Mouse (Mus musculus): ENCODE results near the gene Bend4. TPM values are rescaled to one million over a fixed set of nuclear protein-coding genes. Genes with fewer than 3 reads are reported as not detected.

Gene Bend4
- polyA plus RNA-seq, 1 experiment from 2014 or later: 13.0 TPM

- H3K27me3 ChIP-seq (ENCODE audit: low read depth, poor library complexity, severe bottlenecking): no peaks in the 10 kb centered on the region
- H3K36me3 ChIP-seq: peaks cover 35% of the 10 kb centered on the region
- no peaks in the 10 kb centered on the region for H3K9me3 ChIP-seq (replicated peaks)
- H3K27ac ChIP-seq (replicated peaks): no peak overlapping the region
- H3K4me1 ChIP-seq: no peaks in the 10 kb centered on the region
- H3K4me3 ChIP-seq: no peak overlapping the region
- 85% methylated on average over 7 of the region's 7 CpGs for WGBS
- no peak for DNase-seq (ENCODE audit: low spot score)
These were observed 23.7 kb downstream of the Bend4 start for GRCm38 (mm10) chr5:67404380-67404779.

DNA sequence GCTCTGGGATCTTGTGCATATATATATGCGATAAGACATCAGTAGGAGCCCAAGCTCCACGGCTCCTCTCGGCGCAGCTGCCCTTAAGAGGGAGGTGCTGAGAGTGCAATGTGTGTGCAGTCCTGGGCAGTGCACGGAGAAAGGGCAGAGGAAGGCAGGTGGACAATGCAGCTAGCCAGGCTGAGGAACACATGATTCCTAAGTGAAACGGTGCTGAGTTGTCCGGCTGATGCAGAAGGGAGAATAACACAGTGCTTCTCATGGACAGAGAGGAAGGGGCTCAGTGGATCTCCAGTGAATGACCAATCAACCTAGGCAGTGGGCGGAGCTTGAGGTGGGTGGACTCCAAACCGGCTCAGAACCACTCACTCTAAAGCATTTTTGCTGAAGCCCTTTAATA is 26.5 kb downstream of the Bend4 start:
- no peaks in the 10 kb centered on the region for H3K4me1 ChIP-seq
- H3K4me3 ChIP-seq: no peak overlapping the region
- peaks cover 58% of the 10 kb centered on the region for H3K36me3 ChIP-seq
- DNase-seq (ENCODE audit: low spot score): no peak
- no peaks in the 10 kb centered on the region for H3K9me3 ChIP-seq (replicated peaks)
- WGBS: 76% methylated on average over 9 of the region's 9 CpGs
- H3K27ac ChIP-seq (replicated peaks): no peak overlapping the region
- H3K27me3 ChIP-seq (ENCODE audit: low read depth, poor library complexity, severe bottlenecking): no peaks in the 10 kb centered on the region

DNA sequence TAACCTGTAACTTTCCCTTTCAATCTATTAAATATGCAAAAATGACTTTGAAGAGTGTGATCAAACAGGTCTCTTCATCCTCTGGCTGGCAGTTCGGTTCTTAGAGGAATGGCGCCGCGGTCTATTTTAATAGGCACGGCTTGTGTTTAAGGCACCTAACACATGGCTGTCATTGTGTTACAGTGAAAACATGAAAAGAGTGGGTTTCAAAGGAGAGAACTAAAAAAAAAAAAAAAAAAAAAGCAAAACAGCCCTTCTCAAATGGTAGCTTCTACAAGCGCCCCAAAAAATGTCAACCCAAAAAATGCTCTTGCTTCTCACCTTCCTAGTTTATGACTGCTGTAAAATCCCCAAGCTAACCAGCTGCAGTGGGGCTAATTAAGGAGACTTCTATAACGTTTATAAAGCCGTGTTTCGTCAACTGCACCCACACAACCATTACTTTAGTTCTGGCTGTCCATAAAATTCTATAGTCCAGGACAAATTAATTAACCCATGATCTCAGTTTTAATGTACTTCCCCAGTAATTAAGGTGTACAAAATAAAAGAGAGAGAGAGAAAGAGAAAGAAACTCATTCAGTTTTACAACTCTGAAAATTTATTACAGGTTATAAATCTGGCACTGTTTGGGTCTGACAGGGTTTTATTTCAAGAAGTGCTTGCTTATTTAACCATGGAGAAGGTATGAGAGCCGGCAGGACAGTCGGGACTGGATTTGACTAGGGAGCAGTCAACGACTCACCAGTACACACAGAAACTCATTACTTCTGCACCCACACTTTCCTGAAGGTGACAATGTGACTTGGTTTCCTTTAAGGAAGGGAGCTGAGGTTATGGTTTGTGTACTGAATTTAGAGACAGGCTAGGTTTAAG is 27.3 kb downstream of the Bend4 start:
- no peak overlapping the region for H3K27ac ChIP-seq (replicated peaks)
- no peaks in the 10 kb centered on the region for H3K27me3 ChIP-seq (ENCODE audit: low read depth, poor library complexity, severe bottlenecking)
- H3K9me3 ChIP-seq (replicated peaks): no peaks in the 10 kb centered on the region
- peaks cover 58% of the 10 kb centered on the region for H3K36me3 ChIP-seq
- H3K4me1 ChIP-seq: no peaks in the 10 kb centered on the region
- H3K4me3 ChIP-seq: no peak overlapping the region
- 94% methylated on average over 12 of the region's 12 CpGs for WGBS
- DNase-seq (ENCODE audit: low spot score): no peak

DNA sequence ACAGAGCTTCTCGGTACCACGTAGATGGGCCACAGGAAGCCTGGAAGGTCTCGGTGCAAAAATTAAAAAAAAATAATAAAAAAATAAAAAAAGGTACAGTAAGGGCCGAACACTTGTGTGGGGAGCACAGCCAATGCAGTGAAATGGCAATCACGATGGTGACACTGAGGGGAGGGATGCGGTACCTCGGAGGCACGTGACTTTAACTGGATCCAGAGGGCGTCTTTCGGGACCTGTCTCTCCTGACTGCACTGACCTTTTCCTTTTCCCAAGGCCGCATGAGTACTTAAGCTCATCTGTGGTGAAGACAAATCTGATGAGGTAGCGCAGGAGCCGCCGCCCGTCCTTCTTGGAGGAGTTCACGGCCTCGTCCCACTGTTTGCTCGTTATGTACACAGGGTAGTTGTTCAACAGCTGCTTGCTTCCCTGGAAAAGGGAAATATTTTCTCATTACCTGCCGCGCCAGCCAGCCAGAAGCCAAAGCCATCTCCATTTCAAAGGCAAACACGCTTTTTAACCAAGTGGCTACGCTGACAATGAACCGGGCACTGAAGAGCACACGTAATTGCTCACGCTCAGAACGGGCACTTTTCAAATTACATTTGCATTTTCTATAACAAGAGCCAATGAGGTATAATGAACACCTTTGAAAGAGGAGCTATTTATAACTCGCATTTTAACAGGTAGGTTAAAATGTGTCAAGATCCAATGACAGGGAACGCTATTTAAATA is 28.1 kb downstream of the Bend4 start:
- no peak for DNase-seq (ENCODE audit: low spot score)
- WGBS: 92% methylated on average over 28 of the region's 28 CpGs
- H3K36me3 ChIP-seq: peaks cover 55% of the 10 kb centered on the region

DNA sequence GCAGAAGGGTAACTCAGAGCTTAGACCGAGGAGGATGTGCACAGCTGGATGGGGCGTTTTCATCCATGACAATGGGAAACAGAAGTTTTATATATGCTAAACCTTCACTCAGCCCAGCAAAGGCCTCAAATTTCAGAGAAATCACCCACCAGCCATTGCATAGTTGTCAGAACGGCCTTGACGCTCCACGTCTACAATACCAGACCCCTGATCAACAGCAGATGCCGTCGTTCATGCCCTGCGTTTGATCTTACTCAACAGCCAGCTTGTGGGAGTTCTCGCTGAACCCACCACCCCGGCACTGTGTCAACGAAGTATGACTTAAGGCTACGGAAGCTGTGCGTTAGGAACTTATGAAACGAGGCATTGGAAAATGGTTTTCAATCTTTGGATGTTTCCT is 30.9 kb downstream of the Bend4 start:
- H3K9me3 ChIP-seq (replicated peaks): no peaks in the 10 kb centered on the region
- WGBS: 88% methylated on average over 14 of the region's 14 CpGs
- DNase-seq (ENCODE audit: low spot score): no peak

More for the DNA sequence above, 28.1 kb downstream of the Bend4 start:
- Histone ChIP-seq H3K27ac (replicated peaks) (no peak overlapping the region), H3K9me3 (replicated peaks) (no peaks in the 10 kb centered on the region), H3K4me1 (no peaks in the 10 kb centered on the region), H3K4me3 (no peak overlapping the region), H3K27me3 (ENCODE audit: low read depth, poor library complexity, severe bottlenecking) (no peaks in the 10 kb centered on the region)

GRCm38 (mm10) chr5:67395211-67395851 is 32.8 kb downstream of the Bend4 start:
- Histone ChIP-seq H3K27ac (replicated peaks) (no peak overlapping the region), H3K9me3 (replicated peaks) (no peaks in the 10 kb centered on the region), H3K4me3 (no peak overlapping the region), H3K27me3 (ENCODE audit: low read depth, poor library complexity, severe bottlenecking) (no peaks in the 10 kb centered on the region), H3K36me3 (peaks cover 36% of the 10 kb centered on the region), H3K4me1 (no peaks in the 10 kb centered on the region)
- WGBS: 92% methylated on average over 11 of the region's 11 CpGs
- no peak for DNase-seq (ENCODE audit: low spot score)

More for the DNA sequence above, 30.9 kb downstream of the Bend4 start:
- H3K36me3 ChIP-seq: peaks cover 36% of the 10 kb centered on the region
- no peak overlapping the region for H3K27ac ChIP-seq (replicated peaks)
- H3K27me3 ChIP-seq (ENCODE audit: low read depth, poor library complexity, severe bottlenecking): no peaks in the 10 kb centered on the region
- no peaks in the 10 kb centered on the region for H3K4me1 ChIP-seq
- no peak overlapping the region for H3K4me3 ChIP-seq

DNA sequence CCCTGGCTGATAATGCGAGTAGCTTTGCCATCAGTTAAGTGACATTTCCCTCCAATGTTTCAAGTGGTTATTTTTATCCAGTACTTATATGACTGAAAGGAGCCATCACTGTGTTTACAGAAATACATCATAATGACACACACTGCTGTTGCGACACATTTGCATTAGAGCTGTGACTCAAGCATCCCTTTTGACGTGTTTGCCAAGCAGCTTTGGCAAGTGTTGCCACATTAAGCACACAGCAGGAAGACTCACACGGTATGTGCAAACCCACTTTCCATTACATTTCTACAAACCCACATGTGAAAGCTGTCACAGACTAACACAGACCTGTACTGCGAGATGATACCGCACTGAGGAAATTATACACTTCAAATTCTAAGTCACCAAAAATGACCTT is 34.2 kb downstream of the Bend4 start:
- Histone ChIP-seq H3K27ac (replicated peaks) (no peak overlapping the region), H3K36me3 (peaks cover 27% of the 10 kb centered on the region), H3K4me3 (no peak overlapping the region), H3K4me1 (no peaks in the 10 kb centered on the region), H3K27me3 (ENCODE audit: low read depth, poor library complexity, severe bottlenecking) (no peaks in the 10 kb centered on the region), H3K9me3 (replicated peaks) (no peaks in the 10 kb centered on the region)
- WGBS: 96% methylated on average over 6 of the region's 6 CpGs
- DNase-seq (ENCODE audit: low spot score): no peak

DNA sequence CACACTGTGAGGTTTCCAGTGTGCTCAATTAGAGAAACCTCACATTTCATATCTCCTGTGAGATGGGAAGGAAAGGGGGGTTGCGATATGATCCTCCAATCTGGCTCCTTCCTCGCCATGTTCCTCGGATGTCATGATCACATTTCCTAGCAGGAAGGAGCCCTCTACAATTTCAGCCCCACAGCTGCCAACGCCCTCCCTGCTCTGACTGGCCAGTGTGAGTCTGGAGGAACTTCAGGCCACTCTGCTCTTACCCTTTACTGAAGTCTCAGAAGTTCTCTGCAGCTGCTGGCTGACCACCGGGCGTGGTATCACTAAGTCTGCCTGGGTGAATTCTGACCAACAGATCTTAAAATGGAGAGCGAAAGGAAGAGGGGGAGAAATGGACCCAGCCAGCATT is 45.6 kb downstream of the Bend4 start:
- no peaks in the 10 kb centered on the region for H3K9me3 ChIP-seq (replicated peaks)
- WGBS: 90% methylated on average over 7 of the region's 7 CpGs
- 0 out of 2 replicates have a peak, but pooled peaks cover 4% of the 10 kb centered on the region for H3K36me3 ChIP-seq
- DNase-seq (ENCODE audit: low spot score): no peak
- H3K4me1 ChIP-seq: 0 out of 2 replicates have a peak, but pooled peaks cover 3% of the 10 kb centered on the region
- H3K27me3 ChIP-seq (ENCODE audit: low read depth, poor library complexity, severe bottlenecking): no peaks in the 10 kb centered on the region
- no peak overlapping the region for H3K27ac ChIP-seq (replicated peaks)
- no peak overlapping the region for H3K4me3 ChIP-seq

- Histone ChIP-seq H3K4me3 (no peak overlapping the region), H3K27me3 (ENCODE audit: low read depth, poor library complexity, severe bottlenecking) (no peaks in the 10 kb centered on the region), H3K36me3 (0 out of 2 replicates have a peak, but pooled peaks cover 4% of the 10 kb centered on the region), H3K4me1 (0 out of 2 replicates have a peak, but pooled peaks cover 3% of the 10 kb centered on the region), H3K9me3 (replicated peaks) (no peaks in the 10 kb centered on the region), H3K27ac (replicated peaks) (no peak overlapping the region)
- no peak for DNase-seq (ENCODE audit: low spot score)
- 91% methylated on average over 2 of the region's 2 CpGs for WGBS
These were observed 46.4 kb downstream of the Bend4 start for GRCm38 (mm10) chr5:67381690-67382089.

DNA sequence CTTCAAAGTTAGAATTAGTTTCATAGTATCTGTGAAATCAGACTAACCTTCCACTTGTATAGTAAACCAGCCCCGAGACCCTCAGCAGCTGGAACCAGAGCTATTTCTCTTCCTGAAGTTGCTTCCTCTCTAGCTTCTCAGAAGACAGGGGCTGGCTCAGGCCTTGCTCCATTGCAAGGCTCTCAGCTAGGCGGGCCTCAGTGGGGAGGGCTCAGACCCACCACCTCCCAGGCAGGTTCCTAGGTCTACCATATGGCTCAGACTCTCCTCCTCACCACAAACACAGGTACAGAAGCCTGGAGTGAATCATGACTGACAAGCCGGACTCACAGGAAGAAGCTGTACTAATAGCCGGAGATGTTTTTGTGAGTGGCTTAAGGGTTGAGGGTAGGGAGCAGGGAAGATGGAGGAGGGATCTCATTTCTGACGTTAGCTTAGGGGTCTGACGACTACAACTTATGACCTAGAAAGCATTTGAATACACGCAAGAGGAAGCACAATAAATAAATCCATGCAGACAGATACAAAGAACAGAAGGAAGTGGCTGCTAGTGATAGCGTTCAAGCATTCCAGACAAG is 51.0 kb downstream of the Bend4 start:
- Histone ChIP-seq H3K4me3 (no peak overlapping the region), H3K9me3 (replicated peaks) (no peaks in the 10 kb centered on the region), H3K27ac (replicated peaks) (no peak overlapping the region), H3K27me3 (ENCODE audit: low read depth, poor library complexity, severe bottlenecking) (no peaks in the 10 kb centered on the region), H3K4me1 (0 out of 2 replicates have a peak, but pooled peaks cover 3% of the 10 kb centered on the region), H3K36me3 (no peaks in the 10 kb centered on the region)
- no peak for DNase-seq (ENCODE audit: low spot score)
- WGBS: 87% methylated on average over 8 of the region's 8 CpGs

DNA sequence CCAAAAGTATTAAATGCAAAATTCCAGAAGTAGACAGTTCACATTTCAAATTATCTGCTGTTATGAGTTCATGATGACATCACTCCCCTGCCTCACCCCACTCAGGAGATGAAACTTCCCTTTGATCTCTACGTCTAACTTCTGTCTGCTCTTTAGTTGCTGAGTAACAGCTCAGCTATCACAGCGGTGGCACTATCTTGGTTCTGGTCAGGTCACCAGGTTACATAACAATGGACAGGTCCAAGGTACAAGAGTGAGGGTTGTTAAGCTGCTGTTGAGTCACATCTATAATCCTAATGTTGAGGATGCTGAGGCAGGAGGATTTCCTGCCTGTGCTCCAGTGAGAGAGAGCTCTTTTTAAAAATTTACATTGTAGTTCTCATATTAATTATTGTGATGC is 65.2 kb downstream of the Bend4 start:
- H3K27me3 ChIP-seq (ENCODE audit: low read depth, poor library complexity, severe bottlenecking): no peaks in the 10 kb centered on the region
- H3K4me1 ChIP-seq: no peaks in the 10 kb centered on the region
- no peaks in the 10 kb centered on the region for H3K36me3 ChIP-seq
- H3K4me3 ChIP-seq: no peak overlapping the region
- 79% methylated on average over 2 of the region's 2 CpGs for WGBS
- no peak for DNase-seq (ENCODE audit: low spot score)
- no peaks in the 10 kb centered on the region for H3K9me3 ChIP-seq (replicated peaks)
- no peak overlapping the region for H3K27ac ChIP-seq (replicated peaks)

GRCm38 (mm10) chr5:67362316-67362715 is 65.8 kb downstream of the Bend4 start:
- DNase-seq (ENCODE audit: low spot score): no peak
- Histone ChIP-seq H3K4me3 (no peak overlapping the region), H3K36me3 (0 out of 2 replicates have a peak, but pooled peaks cover under 1% of the 10 kb centered on the region), H3K27ac (replicated peaks) (no peak overlapping the region), H3K27me3 (ENCODE audit: low read depth, poor library complexity, severe bottlenecking) (no peaks in the 10 kb centered on the region), H3K4me1 (no peaks in the 10 kb centered on the region), H3K9me3 (replicated peaks) (no peaks in the 10 kb centered on the region)
- WGBS: 94% methylated on average over 10 of the region's 10 CpGs
